Mouse (Mus musculus): ENCODE results near the gene Rhox3e.
"Not testable (repeated sequence)": the region's sequence is repeated elsewhere in the genome, so short reads cannot be mapped to it uniquely, and the experiment has no call there.

The Rhox3e gene

DNA sequence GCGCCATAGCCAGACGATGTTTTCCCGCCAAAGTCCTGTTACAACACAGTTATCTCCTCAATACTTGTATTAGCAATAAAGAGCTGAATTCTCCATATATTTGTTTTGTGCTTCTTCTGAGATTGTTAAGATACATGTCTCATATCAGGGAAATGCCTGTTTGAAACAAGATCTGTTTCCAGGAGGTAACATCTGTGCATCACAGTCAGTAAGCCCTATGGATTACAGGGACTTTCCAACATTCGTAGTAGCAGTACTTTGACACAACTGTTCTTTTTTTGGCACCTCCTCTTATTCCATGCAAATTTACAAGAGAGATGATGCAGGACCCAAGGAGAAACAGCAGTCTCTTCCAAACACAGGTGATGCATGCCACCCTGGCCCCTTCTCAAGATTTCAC is at the start of gene Rhox3e:
Gene Rhox3e, plus strand, starts transcription at position 301 of the 400 bp plus-strand sequence.
- not testable (repeated sequence) for DNase-seq (ENCODE audit: low read depth, low spot score)

DNA sequence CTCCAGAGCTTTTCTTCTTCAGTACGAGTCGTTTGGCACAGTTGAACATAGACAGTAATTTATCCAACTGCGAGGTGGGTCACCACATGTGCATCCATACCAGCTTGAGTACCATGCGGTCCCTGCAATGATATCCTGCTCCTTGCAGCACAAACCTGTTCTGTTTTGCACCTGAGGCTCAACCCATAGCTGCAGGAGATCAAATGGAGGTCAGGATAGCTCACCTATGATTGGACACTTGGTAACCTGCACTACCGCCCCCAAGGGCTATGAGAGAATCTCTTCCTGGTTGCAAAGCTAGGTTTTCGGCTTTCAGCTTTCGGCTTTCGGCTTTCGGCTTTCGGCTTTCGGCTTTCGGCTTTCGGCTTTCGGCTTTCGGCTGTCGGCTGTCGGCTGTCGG is 27.8 kb upstream of the Rhox3e start, which contains the start of gene Rhox4d:
Gene Rhox4d, plus strand, starts transcription at position 301 of the 400 bp plus-strand sequence.
- not testable (repeated sequence) for DNase-seq (ENCODE audit: low read depth, low spot score)

- not testable (repeated sequence) for DNase-seq (ENCODE audit: low read depth, low spot score)
Measured at GRCm38 (mm10) chrX:37530152-37530551, 11.7 kb upstream of the Rhox3e start, which contains the start of gene Rhox2e. Gene Rhox2e (plus strand): TSS chrX:37530452.

- not testable (repeated sequence) for DNase-seq (ENCODE audit: low read depth, low spot score)
Measured at GRCm38 (mm10) chrX:37557112-37557511, 15.3 kb downstream of the Rhox3e start, which contains the start of gene Rhox4e. Gene Rhox4e (plus strand): TSS chrX:37557412.

DNA sequence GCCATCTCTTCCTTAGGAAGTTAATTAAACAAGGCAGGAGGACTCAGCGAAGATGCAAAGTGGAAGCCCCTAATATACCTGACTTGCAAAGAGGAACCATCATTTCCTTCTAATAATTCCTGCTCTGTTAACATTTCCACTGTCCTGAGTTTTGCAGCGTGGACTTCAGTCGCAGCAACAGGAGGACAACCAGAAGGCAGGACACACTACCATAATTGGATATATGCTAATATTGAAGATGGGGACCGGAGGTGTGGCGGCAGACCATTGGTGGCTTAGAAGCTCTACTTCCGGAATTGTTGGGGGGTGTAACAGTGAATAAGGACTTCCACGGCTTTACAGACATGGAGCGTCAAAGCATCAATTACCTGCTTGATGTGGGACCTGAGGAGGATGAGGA is 29.3 kb downstream of the Rhox3e start, which contains the start of gene Rhox2f:
Gene Rhox2f, plus strand, starts transcription at position 301 of the 400 bp plus-strand sequence.
- not testable (repeated sequence) for DNase-seq (ENCODE audit: low read depth, low spot score)

DNA sequence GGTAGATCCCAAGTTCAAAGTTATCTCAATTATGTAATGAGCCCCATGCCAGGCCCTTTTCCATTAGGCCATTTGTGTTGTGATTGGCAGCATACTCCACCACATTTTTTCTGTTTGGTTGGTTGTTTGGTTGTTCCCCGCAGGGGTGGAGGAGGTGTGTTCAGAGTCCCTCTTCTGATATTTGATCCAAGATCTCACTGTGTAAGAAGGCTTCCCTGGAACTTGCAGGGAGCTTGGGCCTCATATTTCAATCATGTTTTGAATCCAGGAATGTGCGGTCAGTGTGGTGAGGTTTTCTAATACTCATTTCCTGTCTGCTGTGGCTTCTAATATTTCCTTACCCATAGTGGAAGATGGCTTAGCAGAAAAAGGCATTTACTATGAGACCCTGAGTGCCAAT is 30.8 kb downstream of the Rhox3e start:
- not testable (repeated sequence) for DNase-seq (ENCODE audit: low read depth, low spot score)

DNA sequence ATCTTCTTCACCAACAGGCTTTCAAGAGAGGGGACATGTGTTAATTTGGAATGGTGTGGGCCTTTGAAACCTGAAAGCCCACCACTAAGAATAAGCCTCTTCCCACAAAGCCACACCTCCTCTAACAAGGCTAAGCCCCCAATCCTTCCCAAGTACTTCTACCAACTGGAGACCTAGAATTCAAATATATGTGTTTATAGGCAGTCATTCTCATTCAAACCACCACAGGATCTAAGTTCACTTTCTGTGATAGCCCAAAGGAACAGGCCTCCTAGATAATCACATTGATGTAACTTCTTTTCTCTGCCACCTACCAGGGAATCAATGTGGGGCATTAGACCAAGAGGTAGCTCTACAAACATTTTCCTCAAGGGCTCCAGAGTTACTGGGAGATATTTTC is 38.9 kb downstream of the Rhox3e start, which contains the start of gene Rhox3f:
Gene Rhox3f, plus strand, starts transcription at position 301 of the 400 bp plus-strand sequence.
- DNase-seq (ENCODE audit: low read depth, low spot score), result not testable (repeated sequence)
